In the genomic region with DNA sequence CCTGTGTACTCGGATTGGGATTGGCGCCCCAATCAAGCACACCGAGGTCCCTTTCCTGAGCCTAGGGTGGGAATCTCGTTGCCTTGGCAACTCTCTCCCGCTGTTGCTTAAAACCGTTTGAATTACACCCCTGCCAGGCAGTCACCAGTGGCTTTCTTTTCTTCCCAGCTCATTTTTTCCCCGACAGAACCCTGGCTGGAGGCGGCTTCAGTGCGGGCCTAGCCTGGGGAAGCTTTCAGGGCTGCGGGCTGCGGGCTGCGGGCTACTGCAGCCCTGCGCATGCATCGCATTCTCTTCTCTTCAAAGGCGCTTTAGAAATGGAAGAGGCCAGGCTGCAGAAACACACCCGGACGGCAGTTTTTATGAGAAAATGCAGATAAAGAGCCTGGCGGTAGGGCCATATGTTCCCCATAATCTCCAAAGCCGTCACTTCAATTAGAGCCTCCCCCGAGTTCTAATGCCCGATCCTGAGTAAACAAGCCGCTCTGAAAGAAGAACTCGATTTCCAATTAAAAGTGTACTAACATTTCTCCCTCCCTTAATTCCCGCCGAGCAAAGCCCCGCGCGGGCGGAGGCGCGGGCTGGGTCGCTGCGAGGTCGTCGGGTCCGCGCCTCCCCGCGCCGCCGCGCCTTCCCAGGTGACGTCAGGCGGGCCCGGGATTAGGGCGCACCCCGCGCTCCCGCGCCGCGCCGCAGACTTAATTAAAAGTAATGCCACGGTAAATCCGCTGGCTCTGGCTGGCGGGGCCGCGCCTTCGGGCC, we compare ENCODE assay signal across 8 mouse cellular contexts.
DNase-seq lines count a peak whose midpoint lies in the region; ATAC-seq and TF ChIP-seq lines count a peak whose summit lies in the region.

No protein-coding gene starts in this region.

- no peak for TF ChIP-seq CTCF in olfactory bulb, adult 2 months (IDR thresholded peaks at IDR 0.05; ENCODE audit: insufficient read depth, low read depth, low read length)

- ATAC-seq in cerebellum, adult (ENCODE audit: insufficient number of reproducible peaks, low FRiP score, low TSS enrichment) = peak; percentile 23; the same call in 1 of the 2 replicates
- ATAC-seq in hindbrain, embryonic 12.5 days (ENCODE audit: low FRiP score) = peak; percentile 83
- ATAC-seq in limb, embryonic 12.5 days (ENCODE audit: insufficient number of reproducible peaks, insufficient read depth, low FRiP score, low TSS enrichment, low read depth) = peak; percentile 80

- peaks cover 17% of the 10 kb centered on the region for H3K4me1 ChIP-seq in hindbrain, embryonic 12.5 days
- peaks cover 16% of the 10 kb centered on the region for H3K4me1 ChIP-seq in limb, embryonic 12.5 days (replicated peaks)
- peaks cover 6% of the 10 kb centered on the region for H3K4me1 ChIP-seq in olfactory bulb, adult 2 months (ENCODE audit: control insufficient read depth, insufficient read depth, low read length)

- peak overlapping the region; percentile 59 for H3K9ac ChIP-seq in hindbrain, embryonic 12.5 days
- peak overlapping the region; percentile 50 for H3K9ac ChIP-seq in limb, embryonic 12.5 days (replicated peaks)

- TF ChIP-seq POLR2A in olfactory bulb, adult 2 months (IDR thresholded peaks at IDR 0.05; ENCODE audit: insufficient read depth, low read depth, low read length) = 0 out of 2 replicates have a peak, but pooled peaks have one; percentile 10

- under 1% methylated on average over 59 of the region's 59 CpGs for WGBS in hindbrain, embryonic 12.5 days
- under 1% methylated on average over 55 of the region's 59 CpGs for WGBS in limb, embryonic 12.5 days
- WGBS in olfactory bulb, adult 2 months = 1% methylated on average over 59 of the region's 59 CpGs

- peak overlapping the region; percentile 83 for H3K27ac ChIP-seq in hindbrain, embryonic 12.5 days
- peak overlapping the region; percentile 79 for H3K27ac ChIP-seq in limb, embryonic 12.5 days
- no peak overlapping the region for H3K27ac ChIP-seq in olfactory bulb, adult 2 months (ENCODE audit: insufficient read depth, low read depth, low read length)

- DNase-seq in cerebellum, adult 8-10 months = no peak
- peak; percentile 17 for DNase-seq in thymus, postnatal 4 days
- DNase-seq in thymus, postnatal 0 days (ENCODE audit: low spot score) = no peak
- DNase-seq in spleen, adult 12 weeks (ENCODE audit: low spot score) = no peak

- no peaks in the 10 kb centered on the region for H3K36me3 ChIP-seq in hindbrain, embryonic 12.5 days
- H3K36me3 ChIP-seq in limb, embryonic 12.5 days = no peaks in the 10 kb centered on the region

- peak overlapping the region; percentile 52 for H3K4me3 ChIP-seq in hindbrain, embryonic 12.5 days
- peak overlapping the region; percentile 47 for H3K4me3 ChIP-seq in limb, embryonic 12.5 days (replicated peaks)
- H3K4me3 ChIP-seq in olfactory bulb, adult 2 months (ENCODE audit: insufficient read depth, low read depth, low read length) = peak overlapping the region; percentile 49

- peaks cover 32% of the 10 kb centered on the region for H3K27me3 ChIP-seq in hindbrain, embryonic 12.5 days
- peaks cover 65% of the 10 kb centered on the region for H3K27me3 ChIP-seq in limb, embryonic 12.5 days

- no peaks in the 10 kb centered on the region for H3K9me3 ChIP-seq in hindbrain, embryonic 12.5 days (replicated peaks)
- H3K9me3 ChIP-seq in limb, embryonic 12.5 days = no peaks in the 10 kb centered on the region

- H3K4me2 ChIP-seq in hindbrain, embryonic 12.5 days (replicated peaks) = peak overlapping the region; percentile 71
- peak overlapping the region; percentile 84 for H3K4me2 ChIP-seq in limb, embryonic 12.5 days

Comparison
In these comparisons a context has a peak if more than half of its experiments do, and no peak if none do; other contexts are left out.
1. ATAC-seq: peak in every context shown above with its lines; median percentile 83 in hindbrain, embryonic 12.5 days; 80 in limb, embryonic 12.5 days; 23 in cerebellum, adult.